Mouse (Mus musculus): Measurements from ENCODE around the gene Sult1a1.

- no peak for TF ChIP-seq CTCF (IDR thresholded peaks at IDR 0.05; ENCODE audit: borderline replicate concordance, insufficient read depth, low read length)
- no peak for TF ChIP-seq POLR2A (IDR thresholded peaks at IDR 0.05; ENCODE audit: low read depth, low read length)
Observed at GRCm38 (mm10) chr7:126689021-126689420, 12.8 kb upstream of the Sult1a1 start.
